Mouse (Mus musculus): ENCODE results near the gene Pdzk1. TPM values are rescaled to one million over a fixed set of nuclear protein-coding genes. Genes with fewer than 3 reads are reported as not detected.

Gene Pdzk1
- polyA plus RNA-seq, 1 experiment from 2014 or later, result not detected

GRCm38 (mm10) chr3:96845806-96846205 lies 16.7 kb downstream of the Pdzk1 start:
- H3K27ac ChIP-seq (ENCODE audit: low read depth, low read length), result no peak overlapping the region
- H3K9ac ChIP-seq (ENCODE audit: low read length), result no peak overlapping the region
- no peak overlapping the region for H3K4me3 ChIP-seq (ENCODE audit: low read depth, low read length)
- H3K36me3 ChIP-seq (ENCODE audit: control insufficient read depth, insufficient read depth, low read length), result no peaks in the 10 kb centered on the region
- H3K27me3 ChIP-seq (ENCODE audit: control insufficient read depth, insufficient read depth, low read length), result no peaks in the 10 kb centered on the region
- no peak overlapping the region for H3K4me2 ChIP-seq (ENCODE audit: low read depth, low read length, severe bottlenecking)
- DNase-seq (ENCODE audit: low spot score), result no peak
- no peak for ATAC-seq (replicated peaks; ENCODE audit: low FRiP score)
- WGBS, result 94% methylated on average over 9 of the region's 9 CpGs
- H3K9me3 ChIP-seq (ENCODE audit: control insufficient read depth, low read length), result no peaks in the 10 kb centered on the region
- no peaks in the 10 kb centered on the region for H3K4me1 ChIP-seq (replicated peaks; ENCODE audit: control insufficient read depth, insufficient read depth, low read length)

DNA sequence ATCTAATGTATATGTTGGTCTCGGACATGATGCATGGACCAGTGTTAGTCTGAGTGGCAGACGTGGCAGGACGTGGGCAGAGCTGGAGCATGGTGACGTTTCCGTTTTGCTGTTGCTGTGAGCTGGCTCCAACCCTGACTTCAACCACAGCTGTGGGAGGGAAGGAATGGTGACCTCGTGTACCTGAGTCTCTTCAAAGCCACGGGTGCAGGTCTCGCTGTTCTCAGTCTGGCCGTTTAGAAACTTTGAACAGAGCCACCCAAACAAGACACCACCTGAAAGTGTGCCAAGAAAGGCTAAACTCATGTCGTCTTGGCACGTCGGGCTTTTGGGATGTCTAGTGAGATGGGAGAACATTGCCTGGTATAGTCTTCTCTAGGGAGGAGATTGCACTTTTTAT lies 17.9 kb downstream of the Pdzk1 start:
- Histone ChIP-seq H3K27me3 (ENCODE audit: control insufficient read depth, insufficient read depth, low read length) (no peaks in the 10 kb centered on the region), H3K4me2 (ENCODE audit: low read depth, low read length, severe bottlenecking) (no peak overlapping the region), H3K9ac (ENCODE audit: low read length) (no peak overlapping the region), H3K4me3 (ENCODE audit: low read depth, low read length) (no peak overlapping the region), H3K4me1 (replicated peaks; ENCODE audit: control insufficient read depth, insufficient read depth, low read length) (no peaks in the 10 kb centered on the region), H3K27ac (ENCODE audit: low read depth, low read length) (no peak overlapping the region), H3K9me3 (ENCODE audit: control insufficient read depth, low read length) (no peaks in the 10 kb centered on the region), H3K36me3 (ENCODE audit: control insufficient read depth, insufficient read depth, low read length) (no peaks in the 10 kb centered on the region)
- no peak for ATAC-seq (replicated peaks; ENCODE audit: low FRiP score)
- DNase-seq (ENCODE audit: low spot score), result peak; percentile 31
- WGBS, result 89% methylated on average over 12 of the region's 12 CpGs

DNA sequence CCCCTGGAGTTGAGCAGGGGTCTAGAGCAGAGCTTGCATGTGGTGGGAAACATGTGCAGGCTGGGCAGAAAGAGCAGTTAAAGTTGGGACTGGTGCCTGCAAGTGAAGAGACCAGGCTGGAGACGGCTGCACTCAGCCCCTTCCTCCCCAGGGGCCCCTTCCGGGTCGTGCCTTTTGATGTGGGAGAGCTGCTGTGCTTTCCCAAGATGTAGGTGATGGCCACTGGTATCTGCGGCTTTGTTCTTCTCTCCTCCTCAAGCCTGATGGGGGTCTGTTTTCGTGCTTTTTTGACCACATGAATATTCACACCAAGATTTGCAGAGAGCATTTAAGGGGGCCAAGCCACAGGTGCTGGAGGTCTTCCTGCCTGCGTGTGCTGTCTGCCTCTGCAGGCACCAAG lies 18.6 kb downstream of the Pdzk1 start:
- ATAC-seq (replicated peaks; ENCODE audit: low FRiP score) (no peak), DNase-seq (ENCODE audit: low spot score) (no peak)
- no peaks in the 10 kb centered on the region for H3K27me3 ChIP-seq (ENCODE audit: control insufficient read depth, insufficient read depth, low read length)
- H3K4me3 ChIP-seq (ENCODE audit: low read depth, low read length), result no peak overlapping the region
- no peaks in the 10 kb centered on the region for H3K36me3 ChIP-seq (ENCODE audit: control insufficient read depth, insufficient read depth, low read length)
- no peaks in the 10 kb centered on the region for H3K9me3 ChIP-seq (ENCODE audit: control insufficient read depth, low read length)
- H3K4me1 ChIP-seq (replicated peaks; ENCODE audit: control insufficient read depth, insufficient read depth, low read length), result no peaks in the 10 kb centered on the region
- 50% methylated on average over 6 of the region's 6 CpGs for WGBS
- no peak overlapping the region for H3K27ac ChIP-seq (ENCODE audit: low read depth, low read length)
- H3K9ac ChIP-seq (ENCODE audit: low read length), result no peak overlapping the region
- no peak overlapping the region for H3K4me2 ChIP-seq (ENCODE audit: low read depth, low read length, severe bottlenecking)

DNA sequence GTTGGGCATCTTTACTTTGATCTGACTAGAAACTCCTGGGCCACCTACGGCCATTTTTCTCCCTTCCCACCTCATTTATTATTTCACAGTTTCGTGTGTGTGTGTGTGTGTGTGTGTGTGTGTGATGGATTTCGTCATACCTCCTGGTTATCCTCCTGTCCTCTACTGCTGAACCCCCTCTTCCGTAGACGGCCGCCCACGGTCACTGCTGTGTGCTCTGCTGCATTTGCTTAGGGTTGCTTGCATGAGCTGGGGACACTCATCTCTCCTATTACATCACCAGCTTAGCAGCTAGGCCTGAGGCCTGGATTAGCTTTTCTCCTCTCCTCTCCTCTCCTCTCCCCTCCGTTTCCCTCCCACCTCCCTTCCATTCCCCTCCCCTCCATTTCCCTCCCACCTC lies 19.4 kb downstream of the Pdzk1 start:
- Histone ChIP-seq H3K4me1 (replicated peaks; ENCODE audit: control insufficient read depth, insufficient read depth, low read length) (no peaks in the 10 kb centered on the region), H3K9ac (ENCODE audit: low read length) (no peak overlapping the region), H3K4me2 (ENCODE audit: low read depth, low read length, severe bottlenecking) (no peak overlapping the region), H3K4me3 (ENCODE audit: low read depth, low read length) (no peak overlapping the region), H3K27me3 (ENCODE audit: control insufficient read depth, insufficient read depth, low read length) (no peaks in the 10 kb centered on the region), H3K27ac (ENCODE audit: low read depth, low read length) (no peak overlapping the region), H3K36me3 (ENCODE audit: control insufficient read depth, insufficient read depth, low read length) (no peaks in the 10 kb centered on the region), H3K9me3 (ENCODE audit: control insufficient read depth, low read length) (no peaks in the 10 kb centered on the region)
- ATAC-seq (replicated peaks; ENCODE audit: low FRiP score), result no peak
- WGBS, result 89% methylated on average over 7 of the region's 8 CpGs
- peak; percentile 22 for DNase-seq (ENCODE audit: low spot score)

- WGBS, result 95% methylated on average over 2 of the region's 2 CpGs
- Histone ChIP-seq H3K4me2 (ENCODE audit: low read depth, low read length, severe bottlenecking) (no peak overlapping the region), H3K36me3 (ENCODE audit: control insufficient read depth, insufficient read depth, low read length) (no peaks in the 10 kb centered on the region), H3K9ac (ENCODE audit: low read length) (no peak overlapping the region), H3K27ac (ENCODE audit: low read depth, low read length) (no peak overlapping the region), H3K27me3 (ENCODE audit: control insufficient read depth, insufficient read depth, low read length) (no peaks in the 10 kb centered on the region), H3K9me3 (ENCODE audit: control insufficient read depth, low read length) (no peaks in the 10 kb centered on the region), H3K4me1 (replicated peaks; ENCODE audit: control insufficient read depth, insufficient read depth, low read length) (no peaks in the 10 kb centered on the region), H3K4me3 (ENCODE audit: low read depth, low read length) (no peak overlapping the region)
- ATAC-seq (replicated peaks; ENCODE audit: low FRiP score), result no peak
- peak; percentile 36 for DNase-seq (ENCODE audit: low spot score)
Measured at GRCm38 (mm10) chr3:96849168-96849727, 20.2 kb downstream of the Pdzk1 start.

GRCm38 (mm10) chr3:96852561-96852960 lies 23.5 kb downstream of the Pdzk1 start:
- no peaks in the 10 kb centered on the region for H3K9me3 ChIP-seq (ENCODE audit: control insufficient read depth, low read length)
- ATAC-seq (replicated peaks; ENCODE audit: low FRiP score), result no peak
- no peak for DNase-seq (ENCODE audit: low spot score)
- H3K4me1 ChIP-seq (replicated peaks; ENCODE audit: control insufficient read depth, insufficient read depth, low read length), result no peaks in the 10 kb centered on the region
- no peak overlapping the region for H3K4me3 ChIP-seq (ENCODE audit: low read depth, low read length)
- no peaks in the 10 kb centered on the region for H3K36me3 ChIP-seq (ENCODE audit: control insufficient read depth, insufficient read depth, low read length)
- H3K4me2 ChIP-seq (ENCODE audit: low read depth, low read length, severe bottlenecking), result no peak overlapping the region
- no peak overlapping the region for H3K27ac ChIP-seq (ENCODE audit: low read depth, low read length)
- H3K9ac ChIP-seq (ENCODE audit: low read length), result no peak overlapping the region
- no peaks in the 10 kb centered on the region for H3K27me3 ChIP-seq (ENCODE audit: control insufficient read depth, insufficient read depth, low read length)
- 81% methylated on average over 6 of the region's 6 CpGs for WGBS

DNA sequence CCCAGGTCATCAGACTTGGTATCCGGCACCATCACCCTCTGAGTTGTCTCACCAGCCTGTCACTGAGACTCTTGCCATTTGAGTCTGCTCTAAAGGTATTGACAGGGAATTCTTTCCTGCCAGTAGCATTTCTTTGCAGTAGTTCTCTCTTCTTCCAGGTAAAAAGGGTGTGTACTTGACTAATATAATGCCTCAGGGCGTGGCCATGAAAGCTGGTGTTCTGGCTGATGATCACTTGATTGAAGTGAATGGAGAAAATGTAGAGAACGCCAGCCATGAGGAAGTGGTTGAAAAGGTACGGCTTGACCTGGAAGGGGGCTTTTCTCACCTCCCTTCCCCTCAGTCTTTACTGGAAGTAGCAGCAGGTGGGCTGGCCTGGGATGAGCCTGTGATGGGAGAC lies 25.3 kb downstream of the Pdzk1 start:
- DNase-seq (ENCODE audit: low spot score), result no peak
- H3K36me3 ChIP-seq (ENCODE audit: control insufficient read depth, insufficient read depth, low read length), result no peaks in the 10 kb centered on the region

DNA sequence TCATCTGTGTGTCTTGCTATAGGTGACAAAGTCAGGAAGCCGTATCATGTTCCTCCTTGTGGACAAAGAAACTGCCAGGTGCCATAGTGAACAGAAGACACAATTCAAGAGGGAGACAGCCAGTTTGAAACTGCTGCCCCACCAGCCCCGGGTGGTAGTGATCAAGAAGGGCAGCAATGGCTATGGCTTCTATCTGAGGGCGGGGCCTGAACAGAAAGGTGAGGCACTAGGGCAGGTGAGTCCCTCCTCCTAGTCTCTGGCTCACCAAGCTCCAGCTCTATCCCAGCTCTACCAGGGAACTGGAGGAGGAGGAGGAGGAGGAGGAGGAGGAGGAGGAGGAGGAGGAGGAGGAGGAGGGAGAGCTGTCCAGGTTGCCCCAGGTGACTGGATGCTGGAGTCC lies 26.7 kb downstream of the Pdzk1 start:
- DNase-seq (ENCODE audit: low spot score) (no peak), ATAC-seq (replicated peaks; ENCODE audit: low FRiP score) (no peak)
- H3K36me3 ChIP-seq (ENCODE audit: control insufficient read depth, insufficient read depth, low read length), result no peaks in the 10 kb centered on the region
- no peaks in the 10 kb centered on the region for H3K27me3 ChIP-seq (ENCODE audit: control insufficient read depth, insufficient read depth, low read length)
- no peaks in the 10 kb centered on the region for H3K4me1 ChIP-seq (replicated peaks; ENCODE audit: control insufficient read depth, insufficient read depth, low read length)
- H3K9ac ChIP-seq (ENCODE audit: low read length), result no peak overlapping the region
- no peak overlapping the region for H3K4me3 ChIP-seq (ENCODE audit: low read depth, low read length)
- WGBS, result 81% methylated on average over 3 of the region's 3 CpGs
- H3K9me3 ChIP-seq (ENCODE audit: control insufficient read depth, low read length), result no peaks in the 10 kb centered on the region
- H3K27ac ChIP-seq (ENCODE audit: low read depth, low read length), result no peak overlapping the region
- H3K4me2 ChIP-seq (ENCODE audit: low read depth, low read length, severe bottlenecking), result no peak overlapping the region

More for the DNA sequence above, 25.3 kb downstream of the Pdzk1 start:
- Histone ChIP-seq H3K4me3 (ENCODE audit: low read depth, low read length) (no peak overlapping the region), H3K9me3 (ENCODE audit: control insufficient read depth, low read length) (no peaks in the 10 kb centered on the region), H3K4me2 (ENCODE audit: low read depth, low read length, severe bottlenecking) (no peak overlapping the region), H3K4me1 (replicated peaks; ENCODE audit: control insufficient read depth, insufficient read depth, low read length) (no peaks in the 10 kb centered on the region), H3K27me3 (ENCODE audit: control insufficient read depth, insufficient read depth, low read length) (no peaks in the 10 kb centered on the region), H3K9ac (ENCODE audit: low read length) (no peak overlapping the region), H3K27ac (ENCODE audit: low read depth, low read length) (no peak overlapping the region)
- 88% methylated on average over 4 of the region's 4 CpGs for WGBS
- no peak for ATAC-seq (replicated peaks; ENCODE audit: low FRiP score)

GRCm38 (mm10) chr3:96860498-96860897 lies 31.4 kb downstream of the Pdzk1 start:
- Histone ChIP-seq H3K4me1 (replicated peaks; ENCODE audit: control insufficient read depth, insufficient read depth, low read length) (no peaks in the 10 kb centered on the region), H3K27ac (ENCODE audit: low read depth, low read length) (no peak overlapping the region), H3K36me3 (ENCODE audit: control insufficient read depth, insufficient read depth, low read length) (no peaks in the 10 kb centered on the region), H3K9ac (ENCODE audit: low read length) (no peak overlapping the region), H3K4me3 (ENCODE audit: low read depth, low read length) (no peak overlapping the region), H3K4me2 (ENCODE audit: low read depth, low read length, severe bottlenecking) (no peak overlapping the region), H3K27me3 (ENCODE audit: control insufficient read depth, insufficient read depth, low read length) (no peaks in the 10 kb centered on the region), H3K9me3 (ENCODE audit: control insufficient read depth, low read length) (no peaks in the 10 kb centered on the region)
- ATAC-seq (replicated peaks; ENCODE audit: low FRiP score) (no peak), DNase-seq (ENCODE audit: low spot score) (no peak)
- 96% methylated on average over 5 of the region's 5 CpGs for WGBS

All from forebrain, embryonic 11.5 days (tissue).